Mouse (Mus musculus) lung, adult 2 months (tissue): ENCODE measurements at regions not wholly inside any gene's neighbourhood (a gene's known extent, or its start where the extent isn't known, plus 50 kb on each side); places are given as distances from the start of the nearest gene placed in this dataset.

Experiments
- CTCF ChIP-seq: fragments of 200-500 bp; IDR thresholded peaks from 2 replicates; pipeline ENCODE4 v1.5.1; 2011; ENCODE audit warnings: mild to moderate bottlenecking, low read length, control low read depth; ENCODE audit not compliant: insufficient read depth
- POLR2A ChIP-seq: fragments of 200-500 bp; IDR thresholded peaks from 2 replicates; pipeline ENCODE4 v1.6.1; 2011; ENCODE audit warnings: low read depth, mild to moderate bottlenecking, control low read depth, low read length, borderline replicate concordance; ENCODE audit errors: extremely low read depth

DNA sequence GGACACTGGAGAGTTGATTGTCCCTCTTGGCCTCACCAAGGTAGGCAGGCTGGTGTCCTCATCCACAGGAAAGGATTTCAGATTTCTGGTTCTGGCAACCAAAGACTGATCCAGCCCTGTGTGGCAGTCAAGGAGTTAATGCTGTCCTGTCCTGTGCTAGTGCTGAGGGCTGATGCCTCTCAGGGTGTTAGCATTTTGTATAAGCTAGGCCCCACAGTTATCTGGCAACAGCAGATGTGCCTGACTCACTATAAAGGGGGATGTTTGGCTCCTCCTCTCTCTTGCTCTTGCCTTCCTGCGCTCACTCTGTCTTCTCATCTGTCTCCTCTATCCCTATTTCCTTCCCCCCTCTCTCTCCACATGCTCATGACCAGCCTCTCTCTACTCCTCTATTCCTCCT lies 138.8 kb downstream of the Zxdb start:
- TF ChIP-seq CTCF (no peak), POLR2A (no peak)
